Mouse (Mus musculus): ENCODE measurements around the gene Spata5.

DNA sequence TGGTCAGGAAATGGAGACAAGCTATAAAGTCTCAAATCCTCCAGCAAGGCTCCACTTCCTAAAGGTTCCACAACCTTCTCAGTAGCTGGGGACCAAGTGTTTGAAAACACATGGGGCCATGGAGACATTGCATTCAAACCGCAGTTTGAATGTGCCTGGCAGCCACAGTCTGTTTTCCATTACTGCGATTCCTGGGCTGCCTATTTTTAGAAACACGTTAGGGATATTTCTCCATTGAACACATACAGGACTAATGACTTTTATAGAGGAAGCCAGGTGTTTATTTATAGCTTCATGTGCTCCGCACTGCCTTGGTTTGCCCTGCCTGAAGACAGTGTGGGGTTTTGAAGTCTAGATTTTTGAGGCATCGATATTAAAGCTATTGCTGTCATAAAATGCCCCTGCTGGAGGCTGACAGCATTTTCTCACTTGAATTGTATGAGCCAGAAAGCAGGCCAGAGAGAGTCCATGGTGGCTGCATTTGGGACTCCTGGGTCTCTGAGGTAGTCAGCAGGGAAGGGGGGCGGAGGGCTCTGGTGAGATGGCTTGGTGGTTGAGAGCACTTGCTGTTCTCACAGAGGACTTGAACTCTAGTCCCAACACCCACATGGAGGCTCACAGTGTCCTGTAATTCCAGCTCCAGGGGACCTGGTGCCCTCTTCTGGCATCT is 36.5 kb upstream of the Spata5 start:
- TF ChIP-seq CTCF (IDR thresholded peaks at IDR 0.05; ENCODE audit: low read depth), result no peak
- no peak for TF ChIP-seq EP300 (IDR thresholded peaks at IDR 0.05; ENCODE audit: low read depth)

All from heart, postnatal 0 days (tissue).